Mouse (Mus musculus) intestine, embryonic 16.5 days (tissue): ENCODE measurements around the gene Abl1. TPM values are rescaled to one million over a fixed set of nuclear protein-coding genes. Genes with fewer than 3 reads are reported as not detected.

Experiments used
- ATAC-seq: fragments of 200-750 bp; cut with Nextera tagmentation; 2 replicates; pipeline ENCODE4 v1.8.0; 2017; ENCODE audit warnings: moderate TSS enrichment, moderate library complexity
- H3K27ac ChIP-seq: fragments of 300-500 bp; sonication (generic); 2 replicates; pipeline ENCODE4 v1.5.1; 2014; ENCODE audit warnings: mild to moderate bottlenecking, low read length
- H3K27me3 ChIP-seq: fragments of 300-500 bp; sonication (generic); replicated peaks from 2 replicates; pipeline ENCODE4 v1.6.1; 2014; ENCODE audit warnings: low read length, control low read depth, mixed read lengths; ENCODE audit not compliant: control insufficient read depth, insufficient read depth
- H3K36me3 ChIP-seq: fragments of 300-500 bp; sonication (generic); 2 replicates; pipeline ENCODE4 v1.6.1; 2014; ENCODE audit warnings: low read length, control low read depth; ENCODE audit not compliant: control insufficient read depth, insufficient read depth
- H3K4me1 ChIP-seq: fragments of 300-500 bp; sonication (generic); 2 replicates; pipeline ENCODE4 v1.6.1; 2014; ENCODE audit warnings: low read length, control low read depth, mixed read lengths; ENCODE audit not compliant: control insufficient read depth, insufficient read depth
- H3K4me2 ChIP-seq: fragments of 300-500 bp; sonication (generic); 2 replicates; pipeline ENCODE4 v1.6.1; 2014; ENCODE audit warnings: low read depth, low read length, control low read depth
- H3K4me3 ChIP-seq: fragments of 300-500 bp; sonication (generic); 2 replicates; pipeline ENCODE4 v1.5.1; 2014; ENCODE audit warnings: mild to moderate bottlenecking, low read length
- H3K9ac ChIP-seq: fragments of 300-500 bp; sonication (generic); 2 replicates; pipeline ENCODE4 v1.6.1; 2014; ENCODE audit warnings: low read depth, low read length
- H3K9me3 ChIP-seq: fragments of 300-500 bp; sonication (generic); 2 replicates; pipeline ENCODE4 v1.6.1; 2016; ENCODE audit warnings: low read length, control low read depth; ENCODE audit not compliant: control insufficient read depth
- WGBS: fragments of 180-500 bp; shearing (Covaris S2); extraction: QIAGEN DNeasy Blood & Tissue Kit; methylation state at CpG from one replicate; pipeline ENCODE4 v1.1.7; 2014; 5-methylcytosine and 5-hydroxymethylcytosine counted together
- polyA plus RNA-seq: library from polyadenylated mRNA; unstranded; fragments of >200 nt; fragmentation: Nextera tagmentation; extraction: Ambion mirVana; gene quantifications from 2 replicates; pipeline ENCODE4 v1.2.1, GENCODE M21; 2015

The Abl1 gene
- polyA plus RNA-seq, 1 experiment from 2014 or later = 25.1 TPM

- Histone ChIP-seq H3K4me1 (peaks cover 3% of the 10 kb centered on the region; the same call in 1 of the 2 replicates), H3K4me3 (no peak overlapping the region), H3K27ac (no peak overlapping the region), H3K36me3 (peaks cover 9% of the 10 kb centered on the region), H3K4me2 (no peak overlapping the region), H3K9ac (no peak overlapping the region), H3K27me3 (no peaks in the 10 kb centered on the region), H3K9me3 (no peaks in the 10 kb centered on the region)
- WGBS = 28% methylated on average over 2 of the region's 2 CpGs
- no peak for ATAC-seq
Observed at GRCm38 (mm10) chr2:31683666-31684065, 4.5 kb upstream of the Abl1 start.

GRCm38 (mm10) chr2:31689045-31689444, 869 bp downstream of the Abl1 start:
- Histone ChIP-seq H3K4me1 (peaks cover 14% of the 10 kb centered on the region), H3K27me3 (no peaks in the 10 kb centered on the region), H3K36me3 (peaks cover 5% of the 10 kb centered on the region; the same call in 1 of the 2 replicates), H3K27ac (peak overlapping the region; percentile 96), H3K4me3 (peak overlapping the region; percentile 98), H3K9me3 (no peaks in the 10 kb centered on the region), H3K4me2 (peak overlapping the region; percentile 51), H3K9ac (peak overlapping the region; percentile 99)
- WGBS = under 1% methylated on average over 12 of the region's 12 CpGs
- ATAC-seq = no peak

DNA sequence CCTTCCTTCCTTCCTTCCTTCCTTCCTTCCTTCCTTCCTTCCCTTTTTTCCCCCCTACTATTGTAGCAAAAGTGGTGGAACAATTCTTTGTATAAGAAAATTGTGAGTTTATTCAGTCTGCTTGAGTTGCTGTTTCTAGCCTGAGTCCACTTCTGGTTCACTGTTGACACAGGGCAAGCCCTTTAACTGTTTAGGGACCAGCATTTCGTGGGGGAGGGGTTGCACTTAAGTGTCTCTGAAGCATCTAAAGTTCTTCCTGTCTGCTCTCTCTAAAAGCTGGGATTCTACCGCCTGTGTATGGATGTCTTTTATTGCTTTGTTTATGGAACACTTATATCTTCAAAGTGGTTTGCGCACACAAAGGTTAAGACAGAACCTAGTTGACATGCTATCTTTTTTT, 1.9 kb downstream of the Abl1 start:
- Histone ChIP-seq H3K9ac (peak overlapping the region; percentile 99; the same call in 1 of the 2 replicates), H3K9me3 (no peaks in the 10 kb centered on the region), H3K27ac (no peak overlapping the region), H3K4me1 (peaks cover 14% of the 10 kb centered on the region), H3K27me3 (no peaks in the 10 kb centered on the region), H3K36me3 (peaks cover 5% of the 10 kb centered on the region; the same call in 1 of the 2 replicates), H3K4me2 (peak overlapping the region; percentile 51), H3K4me3 (peak overlapping the region; percentile 98)
- WGBS = 29% methylated on average over 3 of the region's 3 CpGs
- no peak for ATAC-seq

DNA sequence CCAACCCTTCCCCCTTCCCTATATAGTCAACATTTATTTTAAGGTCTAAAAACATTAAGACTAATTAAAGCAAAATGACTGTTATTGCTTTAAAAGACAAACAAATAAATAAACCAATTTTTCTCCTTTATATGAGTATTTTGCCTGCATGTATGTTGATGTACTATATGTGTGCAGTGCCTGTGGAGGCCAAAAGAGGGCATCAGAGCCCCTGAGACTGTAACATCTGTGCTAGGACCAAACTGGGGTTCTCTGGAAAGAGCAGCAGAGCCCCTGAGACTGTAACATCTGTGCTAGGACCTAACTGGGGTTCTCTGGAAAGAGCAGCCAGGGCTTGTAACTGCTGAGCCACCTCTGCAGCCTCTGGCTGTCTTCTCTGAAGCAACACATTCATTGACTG, 10.0 kb downstream of the Abl1 start:
- Histone ChIP-seq H3K9ac (no peak overlapping the region), H3K9me3 (no peaks in the 10 kb centered on the region), H3K4me3 (no peak overlapping the region), H3K27me3 (no peaks in the 10 kb centered on the region), H3K4me1 (peaks cover 7% of the 10 kb centered on the region), H3K36me3 (peaks cover 5% of the 10 kb centered on the region; the same call in 1 of the 2 replicates), H3K4me2 (no peak overlapping the region), H3K27ac (no peak overlapping the region)
- ATAC-seq = no peak

DNA sequence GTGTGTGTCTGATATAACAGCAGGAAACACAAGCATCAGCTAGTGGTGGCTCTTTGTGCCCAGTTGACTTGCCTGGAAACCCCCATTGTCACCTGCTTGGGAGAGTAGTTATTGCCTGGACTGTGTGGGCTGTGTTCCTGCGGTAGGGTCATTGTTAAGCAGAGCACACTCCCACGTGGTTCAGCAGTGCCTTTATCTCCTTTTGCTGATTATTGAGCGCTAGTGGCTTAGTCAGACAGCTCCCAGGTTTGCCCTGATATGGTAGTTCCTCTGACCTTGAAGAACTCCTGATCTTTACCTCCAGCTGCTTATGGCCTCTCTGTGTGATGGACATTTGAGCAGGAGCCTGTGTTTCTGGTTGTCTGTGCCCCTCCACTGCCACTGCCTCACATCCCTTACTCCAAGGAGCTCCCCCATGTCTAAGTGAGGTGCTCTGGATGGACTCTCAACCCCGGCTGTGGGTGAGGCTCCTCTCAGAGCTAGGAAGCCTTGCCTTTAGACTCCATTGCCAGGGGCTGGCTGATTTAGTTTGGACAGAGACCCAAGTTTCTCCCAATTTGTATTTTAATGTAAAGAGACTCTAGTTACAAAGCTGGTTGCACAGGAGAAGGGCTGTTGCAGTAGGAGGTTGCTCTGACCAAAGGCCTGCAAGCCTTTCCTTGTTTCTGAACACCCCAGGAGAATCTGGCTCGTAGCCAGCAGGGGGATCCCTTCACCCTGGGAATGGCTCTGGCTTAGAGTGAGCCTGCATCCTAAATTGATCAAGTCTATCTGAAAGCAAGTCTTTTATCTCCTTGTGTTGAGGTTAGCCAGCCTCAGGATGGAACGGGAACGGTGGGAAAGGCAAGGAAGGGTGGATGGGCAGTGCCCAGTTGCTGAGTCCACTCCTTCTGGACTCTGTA, 12.6 kb downstream of the Abl1 start:
- Histone ChIP-seq H3K9ac (0 out of 2 replicates have a peak overlapping the region, but pooled peaks have one; percentile 36), H3K27ac (peak overlapping the region; percentile 86), H3K4me3 (no peak overlapping the region), H3K36me3 (peaks cover 3% of the 10 kb centered on the region; the same call in 1 of the 2 replicates), H3K27me3 (no peaks in the 10 kb centered on the region), H3K4me2 (0 out of 2 replicates have a peak overlapping the region, but pooled peaks have one; percentile 1), H3K4me1 (peaks cover 17% of the 10 kb centered on the region), H3K9me3 (no peaks in the 10 kb centered on the region)
- ATAC-seq = peak; percentile 93
- 45% methylated on average over 7 of the region's 7 CpGs for WGBS

DNA sequence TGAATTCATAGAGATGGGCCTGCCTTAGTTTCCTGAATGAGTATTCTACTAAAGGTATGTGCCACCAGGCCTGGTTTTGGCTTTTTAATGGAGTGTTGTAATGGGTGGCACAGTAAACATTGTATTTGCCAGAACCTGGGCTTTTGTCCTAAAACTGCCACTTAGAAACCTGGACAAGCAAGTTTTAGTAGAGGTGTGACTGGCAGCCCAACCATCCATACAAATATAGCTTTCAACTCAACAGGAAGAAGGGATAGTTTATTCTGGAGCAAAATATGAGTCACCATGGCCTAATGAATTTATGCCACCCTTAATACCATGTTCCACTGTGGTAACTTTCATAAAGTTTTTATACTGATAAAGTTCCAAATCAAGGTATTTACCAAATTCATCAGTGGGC, 15.1 kb downstream of the Abl1 start:
- no peak overlapping the region for H3K4me2 ChIP-seq
- peaks cover 17% of the 10 kb centered on the region for H3K4me1 ChIP-seq
- no peaks in the 10 kb centered on the region for H3K36me3 ChIP-seq
- no peaks in the 10 kb centered on the region for H3K27me3 ChIP-seq
- ATAC-seq = no peak
- H3K4me3 ChIP-seq = no peak overlapping the region
- H3K9me3 ChIP-seq = no peaks in the 10 kb centered on the region
- H3K9ac ChIP-seq = no peak overlapping the region
- no peak overlapping the region for H3K27ac ChIP-seq

GRCm38 (mm10) chr2:31705914-31706313, 17.7 kb downstream of the Abl1 start:
- H3K4me1 ChIP-seq = peaks cover 14% of the 10 kb centered on the region
- H3K9me3 ChIP-seq = no peaks in the 10 kb centered on the region
- H3K27ac ChIP-seq = no peak overlapping the region
- H3K4me3 ChIP-seq = no peak overlapping the region
- H3K9ac ChIP-seq = no peak overlapping the region
- H3K4me2 ChIP-seq = no peak overlapping the region
- no peaks in the 10 kb centered on the region for H3K36me3 ChIP-seq
- H3K27me3 ChIP-seq = no peaks in the 10 kb centered on the region
- no peak for ATAC-seq

GRCm38 (mm10) chr2:31706531-31706930, 18.4 kb downstream of the Abl1 start:
- Histone ChIP-seq H3K9me3 (no peaks in the 10 kb centered on the region), H3K4me2 (no peak overlapping the region), H3K27me3 (no peaks in the 10 kb centered on the region), H3K4me3 (no peak overlapping the region), H3K36me3 (no peaks in the 10 kb centered on the region; the same call in 1 of the 2 replicates), H3K4me1 (peaks cover 10% of the 10 kb centered on the region), H3K27ac (no peak overlapping the region; the same call in 1 of the 2 replicates), H3K9ac (no peak overlapping the region)
- WGBS = 28% methylated on average over 2 of the region's 2 CpGs
- peak; percentile 69 for ATAC-seq

DNA sequence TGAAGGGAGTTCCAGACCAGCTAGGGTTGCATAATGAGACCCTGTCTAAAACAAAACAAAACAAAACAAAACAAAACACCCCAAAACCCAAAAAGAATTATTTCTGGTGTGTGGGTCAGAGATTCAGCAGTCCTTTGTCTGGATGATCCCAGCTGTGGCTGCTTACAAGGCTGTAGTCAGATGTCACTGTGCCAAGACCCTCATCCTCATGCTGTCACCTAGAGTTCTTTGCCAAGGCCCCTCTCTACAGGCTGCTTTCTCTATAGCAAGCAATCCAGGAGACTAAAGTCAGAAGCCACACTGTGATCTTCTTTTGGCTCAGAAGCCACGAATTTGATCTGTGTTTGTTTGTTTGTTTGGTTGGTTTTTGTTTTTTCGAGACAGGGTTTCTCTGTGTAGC, 24.5 kb downstream of the Abl1 start:
- no peaks in the 10 kb centered on the region for H3K4me1 ChIP-seq
- WGBS = 83% methylated on average over 2 of the region's 2 CpGs
- no peak overlapping the region for H3K27ac ChIP-seq
- ATAC-seq = no peak
- H3K4me3 ChIP-seq = no peak overlapping the region
- H3K9me3 ChIP-seq = no peaks in the 10 kb centered on the region
- H3K27me3 ChIP-seq = no peaks in the 10 kb centered on the region
- no peak overlapping the region for H3K4me2 ChIP-seq
- no peak overlapping the region for H3K9ac ChIP-seq
- H3K36me3 ChIP-seq = no peaks in the 10 kb centered on the region; the same call in 1 of the 2 replicates
